Mouse (Mus musculus) kidney, adult 2 months (tissue): ENCODE data around the gene Zfp13.

Source experiments
- CTCF ChIP-seq: fragments of 200-500 bp; conservative IDR thresholded peaks from 2 replicates; pipeline ENCODE4 v1.5.1; 2011; ENCODE audit warnings: low read depth, mild to moderate bottlenecking, control low read depth, low read length, moderate library complexity, mixed read lengths; ENCODE audit not compliant: insufficient read depth, insufficient read length
- POLR2A ChIP-seq: fragments of 200-500 bp; IDR thresholded peaks from one replicate; pipeline ENCODE4 v1.6.1; 2011; ENCODE audit warnings: low read depth, low read length, control low read depth

- no peak for TF ChIP-seq POLR2A
- no peak for TF ChIP-seq CTCF
These were observed 3.8 kb upstream of the Zfp13 start for GRCm38 (mm10) chr17:23603077-23603476.
